Mouse (Mus musculus): ENCODE results near the gene Satb1. TPM values are rescaled to one million over a fixed set of nuclear protein-coding genes. Genes with fewer than 3 reads are reported as not detected.

The Satb1 gene
- polyA plus RNA-seq (2017; shearing (Covaris generic)), result 100 to 1,000 TPM; 158 to 342 TPM

GRCm38 (mm10) chr17:51832900-51833577, at the start of gene Satb1:
Satb1 (minus strand) TSS chr17:51833290.

